Mouse (Mus musculus) liver, embryonic 14.5 days (tissue): ENCODE results near the gene Arhgef1.

Experiments used
- CTCF ChIP-seq: IDR thresholded peaks from 2 replicates; pipeline ENCODE4 v1.5.1; 2016; ENCODE audit warnings: antibody characterized with exemption, low read depth, control low read depth
- EP300 ChIP-seq: IDR thresholded peaks from 2 replicates; pipeline ENCODE4 v1.6.1; 2016; ENCODE audit warnings: antibody characterized with exemption, low read depth

DNA sequence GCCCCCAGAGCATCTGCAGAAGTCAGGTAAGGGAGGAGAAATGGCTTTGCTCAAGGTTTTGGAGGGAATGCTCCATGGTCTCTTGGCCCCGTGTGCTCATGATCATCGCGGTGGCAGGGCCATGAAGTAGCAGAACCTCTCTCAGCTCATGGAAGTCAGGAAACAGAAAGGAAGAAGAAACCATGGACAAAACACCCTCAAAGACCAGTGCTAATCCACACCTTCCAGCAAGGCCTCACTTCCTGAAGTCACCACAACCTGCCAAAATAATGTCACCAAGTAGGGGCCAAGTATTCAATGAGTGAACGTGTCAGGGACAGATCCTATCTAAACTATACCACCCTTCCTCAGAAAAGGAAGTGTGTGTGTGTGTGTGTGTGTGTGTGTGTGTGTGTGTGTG lies 39.9 kb upstream of the Arhgef1 start:
- TF ChIP-seq CTCF (no peak), EP300 (no peak)
